Mouse (Mus musculus) c-Kit-positive CD71-positive TER-119-negative erythroid progenitor cells, embryonic 14.5 days (primary cell): Measurements from ENCODE around the gene Qdpr.
A peak's percentile ranks its signal among the peaks of the same experiment; 100 is the strongest.

ENCODE experiments used
- DNase-seq: peaks from one replicate; pipeline ENCODE4 v3.0.0-alpha.2; 2013; ENCODE audit warnings: low read depth

Gene Qdpr

DNA sequence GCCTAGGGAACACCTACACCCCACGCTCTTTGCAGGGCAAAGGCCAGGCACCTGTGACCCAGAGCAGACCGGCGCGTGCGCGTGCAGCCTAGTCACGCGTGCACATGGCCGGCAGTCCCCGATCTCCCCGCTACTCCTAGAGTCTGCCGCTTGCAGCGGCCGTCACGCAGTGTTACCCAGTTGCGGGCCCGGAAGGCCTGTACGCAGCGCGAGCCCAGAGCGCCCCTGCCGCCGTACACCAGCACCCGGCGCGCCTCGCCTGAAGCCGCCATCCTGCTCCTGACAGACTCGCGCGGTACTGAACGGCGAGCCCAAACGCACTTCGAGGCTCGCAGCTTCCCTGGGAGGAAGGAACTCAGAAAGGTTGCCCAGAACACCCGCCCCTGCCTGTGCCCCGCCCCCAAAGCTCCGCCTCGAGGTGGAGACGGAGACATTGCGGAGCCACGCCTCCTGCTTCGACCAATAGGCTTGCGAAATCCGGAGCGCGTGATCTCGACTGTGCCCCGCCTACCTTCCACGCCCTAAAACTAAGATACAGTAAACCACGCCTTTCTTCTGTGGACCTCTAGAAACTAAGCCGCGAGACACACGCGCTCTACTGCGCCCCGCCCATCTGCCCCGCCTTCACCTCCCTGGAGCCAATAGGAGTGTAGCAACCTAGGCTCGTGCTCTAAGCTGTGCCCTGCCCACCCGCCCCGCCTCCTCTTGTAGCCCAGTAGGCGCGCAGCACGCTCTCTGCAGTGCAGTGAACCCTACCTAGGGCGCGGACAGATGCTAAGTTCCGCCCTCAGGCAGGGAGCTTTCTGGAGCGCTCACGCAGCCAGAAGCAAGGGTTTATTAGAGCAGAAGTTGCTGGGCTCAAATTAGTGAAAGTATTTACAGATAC is at the start of gene Qdpr:
Gene Qdpr, minus strand, starts transcription at position 406 of the 886 bp plus-strand sequence.
- DNase-seq, result peak; percentile 97

GRCm38 (mm10) chr5:45497564-45497963 is 47.5 kb upstream of the Qdpr start:
- no peak for DNase-seq

GRCm38 (mm10) chr5:45496930-45497550 is 47.0 kb upstream of the Qdpr start:
- DNase-seq, result no peak

- DNase-seq, result no peak
These were observed 46.4 kb upstream of the Qdpr start for GRCm38 (mm10) chr5:45496479-45496878.

GRCm38 (mm10) chr5:45496042-45496441 is 46.0 kb upstream of the Qdpr start:
- DNase-seq, result no peak

DNA sequence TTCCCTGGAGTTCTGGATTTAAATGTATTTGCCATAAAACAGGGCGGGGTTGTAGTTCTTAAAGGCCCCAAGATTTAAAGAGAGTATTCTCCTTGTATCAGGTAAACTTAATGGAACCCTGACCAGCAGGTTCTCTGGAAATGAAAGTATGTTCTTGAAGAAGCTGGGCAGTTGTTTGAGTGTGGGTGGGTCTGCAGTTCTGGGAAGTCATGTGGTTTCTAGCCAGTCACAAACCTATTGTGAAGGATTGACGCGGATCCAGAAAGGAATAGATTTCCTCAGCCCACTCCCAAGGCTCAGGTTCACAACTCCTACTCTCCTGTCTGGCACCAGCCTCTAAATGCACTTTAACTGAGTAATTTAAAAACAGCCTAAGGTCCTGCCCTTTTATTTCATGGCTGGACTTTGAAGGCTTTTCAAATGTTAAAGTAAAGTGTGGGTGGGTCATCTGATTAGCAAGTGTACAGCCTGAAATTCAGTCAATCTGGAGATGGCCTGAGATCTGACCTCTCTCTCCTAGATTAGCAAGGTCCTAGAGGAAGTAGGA is 45.5 kb upstream of the Qdpr start:
- DNase-seq, result no peak

DNA sequence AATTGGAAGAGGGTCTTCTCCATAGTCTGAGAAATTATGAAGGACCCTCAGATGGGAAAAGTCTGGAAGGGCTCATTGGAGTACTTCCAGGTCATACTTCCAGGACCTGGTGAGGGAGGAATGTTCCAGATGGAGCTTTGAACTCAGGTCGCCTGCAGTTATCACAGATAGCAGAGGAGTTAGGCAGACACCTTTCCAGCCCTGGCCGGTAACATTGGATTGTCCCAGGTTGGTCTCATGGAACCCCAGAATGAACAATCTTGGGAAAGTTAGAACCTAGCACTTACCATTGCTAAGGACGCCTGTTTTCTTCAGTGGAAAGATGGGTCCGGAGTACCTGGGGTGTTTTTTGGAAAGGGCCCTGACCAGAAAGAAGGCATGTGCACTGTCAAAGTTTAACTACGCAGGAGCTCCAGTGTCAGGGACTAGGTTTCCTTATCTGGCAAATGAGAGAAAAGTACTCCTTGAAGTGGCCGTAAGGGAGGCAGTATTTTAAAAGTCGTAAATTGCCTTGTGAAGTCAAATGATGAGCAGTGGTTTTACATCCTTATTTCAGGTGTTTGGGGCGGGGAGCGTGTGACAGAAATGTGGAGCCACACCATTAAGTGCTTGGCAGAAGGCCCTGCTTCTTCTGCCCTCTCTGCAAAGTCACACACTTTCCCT is 44.2 kb upstream of the Qdpr start:
- DNase-seq, result no peak

GRCm38 (mm10) chr5:45493191-45494092 is 43.4 kb upstream of the Qdpr start, which contains the start of gene Lap3:
Lap3 (plus strand) TSS chr5:45493374.
- peak; percentile 92 for DNase-seq

- DNase-seq, result no peak
These were observed 41.7 kb upstream of the Qdpr start for GRCm38 (mm10) chr5:45491776-45492175.

DNA sequence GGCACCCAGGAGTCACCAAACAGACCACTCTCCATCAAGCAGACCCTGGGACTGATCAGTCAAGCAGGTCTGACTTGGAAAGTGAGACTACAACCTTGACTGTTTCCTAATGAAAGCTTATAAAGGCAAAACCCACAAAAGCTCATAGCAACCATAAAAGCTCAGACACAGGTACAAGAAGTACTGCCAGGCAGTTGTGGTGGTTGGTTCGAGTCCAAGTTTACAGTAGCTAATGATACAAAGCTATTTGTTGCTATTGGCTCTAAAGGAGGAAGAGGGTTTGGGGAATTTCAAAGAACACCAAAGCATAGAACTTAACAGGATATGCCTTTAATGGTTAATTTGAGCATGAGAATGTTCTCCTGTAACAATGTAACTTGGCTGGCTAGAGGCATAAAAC is 33.6 kb upstream of the Qdpr start:
- DNase-seq, result no peak

DNA sequence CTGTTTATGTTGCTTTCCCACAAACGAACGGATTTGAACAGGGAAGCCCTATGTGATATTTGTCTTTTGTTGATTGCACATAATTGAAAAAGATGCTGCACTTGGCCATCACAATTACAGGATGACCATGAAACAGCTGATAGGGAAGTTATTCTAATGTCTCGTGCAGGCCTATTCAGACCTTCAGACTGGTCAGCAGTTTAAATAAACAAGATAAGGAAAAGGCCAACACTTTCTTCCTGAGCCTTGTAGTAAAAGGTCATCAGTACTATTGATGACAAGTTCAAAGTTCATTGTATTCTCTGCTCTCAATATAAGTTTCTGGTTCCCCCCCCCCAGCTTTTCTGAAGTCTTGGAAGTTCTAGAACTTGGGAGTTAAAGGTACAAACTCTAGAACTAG is 32.6 kb upstream of the Qdpr start:
- DNase-seq, result no peak

DNA sequence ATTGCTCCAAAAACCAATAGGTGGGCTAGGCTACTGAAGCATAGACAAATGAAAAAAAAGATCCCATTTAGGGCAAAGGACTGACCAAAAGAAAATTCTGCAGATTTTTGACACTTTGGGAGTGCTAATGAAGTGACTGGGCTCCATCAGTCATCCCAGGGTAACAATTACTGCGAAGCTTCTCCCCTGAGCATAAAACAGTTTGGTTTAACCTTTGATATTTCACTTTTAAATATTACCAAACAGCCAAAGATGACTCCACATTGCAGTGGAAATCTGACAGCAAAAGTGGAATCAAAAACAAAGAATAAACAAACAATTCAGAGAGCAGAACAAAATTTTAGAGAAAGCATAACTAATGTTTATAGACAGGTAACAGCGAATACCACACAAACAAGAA is 31.1 kb upstream of the Qdpr start:
- DNase-seq, result no peak

GRCm38 (mm10) chr5:45480066-45480465 is 30.0 kb upstream of the Qdpr start:
- no peak for DNase-seq

DNA sequence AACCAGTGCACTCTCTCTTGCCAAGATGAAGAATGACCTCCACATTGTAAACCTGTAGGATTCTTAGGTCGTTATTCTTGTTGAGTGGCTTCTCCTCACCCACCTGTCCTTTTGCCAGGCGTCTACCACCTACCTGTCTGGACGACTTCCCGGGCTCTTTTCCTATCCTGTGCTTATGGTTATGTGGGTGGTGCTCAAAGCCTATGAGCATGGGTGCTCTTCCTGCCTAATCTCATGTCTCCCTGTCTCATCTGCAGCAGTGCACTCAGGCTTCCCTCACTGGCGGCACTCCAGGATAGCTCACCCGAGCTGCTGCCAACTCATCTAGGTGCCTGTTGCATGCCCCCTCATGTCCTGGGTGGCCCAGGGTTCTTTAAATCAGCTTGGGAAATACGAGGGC is 27.6 kb upstream of the Qdpr start:
- DNase-seq, result no peak

DNA sequence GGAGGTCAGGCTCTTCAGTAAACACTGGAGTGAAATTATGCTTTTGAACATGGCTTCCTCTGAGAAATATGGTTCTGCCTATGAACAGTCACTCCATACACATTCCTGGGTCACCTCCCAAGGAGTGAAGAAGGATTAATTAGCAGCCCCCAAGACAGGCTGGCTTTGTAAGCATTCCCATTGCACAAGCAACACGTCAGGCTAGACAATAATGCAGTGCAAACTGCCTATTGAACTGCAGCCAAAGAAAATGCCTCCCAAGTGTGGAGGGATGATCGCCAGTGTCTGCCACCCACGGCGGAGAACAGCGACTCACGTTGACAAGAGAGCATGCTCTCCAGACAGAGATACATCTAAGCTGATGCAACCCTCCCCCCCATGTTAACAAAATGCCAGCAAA is 26.3 kb upstream of the Qdpr start:
- no peak for DNase-seq

DNA sequence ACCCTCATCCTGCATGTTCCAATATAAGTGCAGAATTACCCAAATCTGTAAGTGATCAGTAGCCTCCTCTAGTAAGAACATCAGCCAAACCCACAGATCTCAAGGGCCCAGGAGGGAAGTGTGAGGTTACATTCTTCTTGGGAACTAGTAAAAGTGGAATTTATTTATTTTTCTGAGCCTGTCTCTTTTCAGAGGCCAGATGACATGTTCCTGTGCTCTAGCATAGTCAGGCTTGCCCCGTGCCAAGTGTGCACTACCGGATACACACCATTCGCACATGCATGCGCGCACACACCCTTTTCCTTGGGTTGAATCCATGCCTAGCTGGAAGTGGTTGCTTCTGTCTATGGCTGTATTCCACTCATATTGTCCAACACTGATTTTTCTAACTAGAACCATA is 25.7 kb upstream of the Qdpr start:
- no peak for DNase-seq

- no peak for DNase-seq
These were observed 24.7 kb upstream of the Qdpr start for GRCm38 (mm10) chr5:45474758-45475157.

- no peak for DNase-seq
These were observed 24.2 kb upstream of the Qdpr start for GRCm38 (mm10) chr5:45474215-45474614.

GRCm38 (mm10) chr5:45473521-45473920 is 23.5 kb upstream of the Qdpr start:
- no peak for DNase-seq

GRCm38 (mm10) chr5:45472880-45473450 is 22.9 kb upstream of the Qdpr start:
- DNase-seq, result no peak

DNA sequence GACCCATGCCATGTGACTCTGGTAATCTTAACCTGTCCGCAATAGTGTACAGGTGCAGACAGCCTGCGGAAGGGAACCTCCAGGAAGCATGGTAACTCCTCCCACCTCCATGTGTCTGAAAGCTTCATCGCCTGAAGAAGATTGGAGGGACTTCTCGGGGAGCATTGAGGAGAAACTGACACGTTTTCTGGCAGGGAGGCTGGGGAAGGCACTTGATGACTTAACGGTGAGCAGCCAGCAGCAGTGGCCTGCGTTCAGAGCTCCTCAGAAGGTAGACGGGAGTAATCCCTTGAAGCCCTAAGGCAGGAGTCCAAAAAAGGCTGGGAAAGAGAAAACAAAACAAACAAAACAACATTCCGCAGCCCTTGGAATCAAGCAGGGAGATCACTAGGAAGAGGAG is 4.4 kb upstream of the Qdpr start:
- no peak for DNase-seq
